Mouse (Mus musculus) gastrocnemius, postnatal 10 days (tissue): ENCODE data around the gene Uba3. TPM values are rescaled to one million over a fixed set of nuclear protein-coding genes. Genes with fewer than 3 reads are reported as not detected.

Experiments used
- DNase-seq: peaks from one replicate; pipeline ENCODE4 v3.0.0; 2021; ENCODE audit warnings: mixed read lengths
- total RNA-seq, 2 experiments: library from RNA; stranded (reverse); gene quantifications; 2 replicates each; pipeline ENCODE4 v1.2.3; 2021

Uba3 gene
- total RNA-seq, 2 experiments from 2014 or later, result 50.3 to 51.2 TPM

GRCm38 (mm10) chr6:97141811-97142210, 63.6 kb downstream of the Uba3 start:
- no peak for DNase-seq

Other genes with a start within 250 kb of the Uba3 start
- gene Fam19a4, start 145.2 kb downstream of the Uba3 start, total RNA-seq, result under 1 TPM; 0.09 to 0.23 TPM
- gene Eogt, start 56.5 kb downstream of the Uba3 start, total RNA-seq, result 1 to 10 TPM; 4.9 to 8.1 TPM
- gene Tmf1, start 26.5 kb downstream of the Uba3 start, total RNA-seq, result 10 to 100 TPM; 27.6 to 32.0 TPM
- 100 to 1,000 TPM; 238 to 249 TPM for gene Arl6ip5, start 5.0 kb upstream of the Uba3 start, total RNA-seq
- gene Lmod3, start 47.1 kb upstream of the Uba3 start, total RNA-seq, result 100 to 1,000 TPM; 113 to 139 TPM